Mouse (Mus musculus) adrenal gland, postnatal 25 days (tissue): ENCODE measurements at regions not wholly inside any gene's neighbourhood (a gene's known extent, or its start where the extent isn't known, plus 50 kb on each side); places are given as distances from the start of the nearest gene placed in this dataset.

Experiments
- DNase-seq: peaks from one replicate; pipeline ENCODE4 v3.0.0; 2021; ENCODE audit warnings: mixed read lengths

- peak; percentile 81 for DNase-seq
Measured at GRCm38 (mm10) chr14:56313969-56314368, 50.9 kb upstream of the Atp12a start.

GRCm38 (mm10) chr14:56314459-56314858, 50.4 kb upstream of the Atp12a start:
- peak; percentile 45 for DNase-seq
